Mouse (Mus musculus): ENCODE results near the gene B3galt2.

GRCm38 (mm10) chr1:143632854-143633587 is 7.4 kb upstream of the B3galt2 start:
- TF ChIP-seq POLR2A (IDR thresholded peaks at IDR 0.05; ENCODE audit: extremely low read depth, insufficient read depth, low read length) (no peak), CTCF (IDR thresholded peaks at IDR 0.05; ENCODE audit: extremely low read depth, insufficient read depth, low read length) (no peak)

Data from cortical plate, adult 2 months (tissue).